Comparison of ENCODE assay signal across 7 mouse cellular contexts in the genomic region with DNA sequence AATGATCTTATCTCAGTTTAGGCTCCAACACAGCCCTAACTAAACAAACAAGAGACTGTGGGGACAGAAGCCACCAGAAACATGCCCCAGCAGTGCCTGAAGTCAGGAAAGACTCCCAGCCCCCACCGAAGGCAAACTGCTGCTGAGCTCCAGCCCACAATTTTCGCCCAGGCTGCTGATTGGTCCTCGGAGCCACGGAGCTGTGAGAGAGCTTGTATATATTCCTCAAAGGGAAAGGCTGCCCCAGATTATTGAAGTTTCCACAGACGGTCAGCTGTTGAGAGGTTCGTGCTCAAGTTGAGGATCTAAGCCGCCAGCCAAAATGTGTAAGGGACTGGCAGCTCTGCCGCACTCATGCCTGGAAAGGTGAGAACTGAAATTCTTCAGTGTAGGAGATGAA. TPM values are rescaled to one million over a fixed set of nuclear protein-coding genes. Genes with fewer than 3 reads are reported as not detected.
DNase-seq lines count a peak whose midpoint lies in the region; ATAC-seq and TF ChIP-seq lines count a peak whose summit lies in the region.

A gene (plus strand): TSS at position 246 of the 400 bp plus-strand sequence.

- TF ChIP-seq EP300 in lung, postnatal 0 days (IDR thresholded peaks at IDR 0.05): no peak

- no peaks in the 10 kb centered on the region for H3K9me3 ChIP-seq in lung, postnatal 0 days (ENCODE audit: low read length)
- no peaks in the 10 kb centered on the region for H3K9me3 ChIP-seq in stomach, embryonic 14.5 days (ENCODE audit: control insufficient read depth, low read depth, low read length)

- peak; percentile 71 for ATAC-seq in lung, postnatal 0 days
- ATAC-seq in stomach, embryonic 14.5 days (ENCODE audit: insufficient number of reproducible peaks, insufficient read depth, low FRiP score, low read depth): peak; percentile 64; the same call in 1 of the 2 replicates

- 2% methylated on average over 8 of the region's 8 CpGs for WGBS in lung, postnatal 0 days
- WGBS in stomach, embryonic 14.5 days: 5% methylated on average over 8 of the region's 8 CpGs

- no peak for TF ChIP-seq CTCF in lung, postnatal 0 days (IDR thresholded peaks at IDR 0.05)

- peak; percentile 60 for DNase-seq in embryo, embryonic 10 days (ENCODE audit: low spot score)
- peak in 1 of 2 experiments; percentile 43 for DNase-seq in frontal cortex, adult 2 months (ENCODE audit: extremely low spot score in 1 of 2, low spot score in 1 of 2)
- peak; percentile 9 for DNase-seq in heart, postnatal 25 days (ENCODE audit: low spot score)
- no peak for DNase-seq in layer of hippocampus, postnatal 14 days (ENCODE audit: low spot score in 2 of 2)
- peak; percentile 44 for DNase-seq in lung, postnatal 0 days (ENCODE audit: low spot score)
- DNase-seq in ovary, postnatal 36 days (ENCODE audit: low spot score): no peak

- no peak within 1 kb of the TSS for H3K27ac ChIP-seq in lung, postnatal 0 days (ENCODE audit: low read length)
- H3K27ac ChIP-seq in stomach, embryonic 14.5 days (ENCODE audit: low read length): no peak within 1 kb of the TSS

- intact Hi-C loops in heart, postnatal 25 days (cut with DNase I): no loop called here

- no peaks in the 10 kb centered on the region for H3K4me1 ChIP-seq in lung, postnatal 0 days (ENCODE audit: insufficient read depth, low read depth, low read length)
- H3K4me1 ChIP-seq in stomach, embryonic 14.5 days (ENCODE audit: control insufficient read depth, insufficient read depth, low read length): peaks cover 12% of the 10 kb centered on the region; the same call in 1 of the 2 replicates

- H3K9ac ChIP-seq in lung, postnatal 0 days (replicated peaks; ENCODE audit: low read depth): no peak within 1 kb of the TSS
- 0 out of 2 replicates have a peak within 1 kb of the TSS, but pooled peaks have one; percentile 8 for H3K9ac ChIP-seq in stomach, embryonic 14.5 days (replicated peaks; ENCODE audit: low read depth, low read length)

- no peaks in the 10 kb centered on the region for H3K36me3 ChIP-seq in lung, postnatal 0 days (ENCODE audit: insufficient read depth, low read length)
- no peaks in the 10 kb centered on the region for H3K36me3 ChIP-seq in stomach, embryonic 14.5 days (ENCODE audit: control insufficient read depth, insufficient read depth, low read length)

- H3K4me3 ChIP-seq in lung, postnatal 0 days (ENCODE audit: low read depth, low read length): peak within 1 kb of the TSS; percentile 10; the same call in 1 of the 2 replicates
- peak within 1 kb of the TSS; percentile 18 for H3K4me3 ChIP-seq in stomach, embryonic 14.5 days (ENCODE audit: low read depth, low read length)

- H3K27me3 ChIP-seq in lung, postnatal 0 days (replicated peaks; ENCODE audit: insufficient read depth, low read length): no peaks in the 10 kb centered on the region
- H3K27me3 ChIP-seq in stomach, embryonic 14.5 days (ENCODE audit: control insufficient read depth, insufficient read depth, low read length): no peaks in the 10 kb centered on the region

- H3K4me2 ChIP-seq in lung, postnatal 0 days (replicated peaks; ENCODE audit: low read depth, low read length): peak within 1 kb of the TSS; percentile 38
- H3K4me2 ChIP-seq in stomach, embryonic 14.5 days (replicated peaks; ENCODE audit: low read depth, low read length): peak within 1 kb of the TSS; percentile 32

RNA-seq across cellular contexts. Expression of the gene that starts here (rescaled TPM):
- 67.2 and 89.9 TPM in 2 replicates for polyA plus RNA-seq in frontal cortex, adult 2 months (2012; rRNA removed)
- total RNA-seq in heart, postnatal 25 days (2021): 100 to 1,000 TPM; 278 to 331 TPM
- total RNA-seq in layer of hippocampus, postnatal 14 days (2021): 100 to 1,000 TPM; 105 to 109 TPM
- polyA plus RNA-seq in lung, postnatal 0 days (2015; fragmentation: Nextera tagmentation; extraction: Ambion mirVana): 6.0 and 6.8 TPM in 2 replicates
- polyA plus RNA-seq in stomach, embryonic 14.5 days (2014; fragmentation: Nextera tagmentation; extraction: Ambion mirVana): 24.0 and 26.7 TPM in 2 replicates

Comparison
In these comparisons a context has a peak if more than half of its experiments do, and no peak if none do; other contexts are left out.
1. DNase-seq: peak in embryo, embryonic 10 days (single experiment), heart, postnatal 25 days (single experiment) and lung, postnatal 0 days (single experiment); none in layer of hippocampus, postnatal 14 days (0 of 2) and ovary, postnatal 36 days (single experiment).